Mouse (Mus musculus): ENCODE results near the gene Lrrc28.

DNA sequence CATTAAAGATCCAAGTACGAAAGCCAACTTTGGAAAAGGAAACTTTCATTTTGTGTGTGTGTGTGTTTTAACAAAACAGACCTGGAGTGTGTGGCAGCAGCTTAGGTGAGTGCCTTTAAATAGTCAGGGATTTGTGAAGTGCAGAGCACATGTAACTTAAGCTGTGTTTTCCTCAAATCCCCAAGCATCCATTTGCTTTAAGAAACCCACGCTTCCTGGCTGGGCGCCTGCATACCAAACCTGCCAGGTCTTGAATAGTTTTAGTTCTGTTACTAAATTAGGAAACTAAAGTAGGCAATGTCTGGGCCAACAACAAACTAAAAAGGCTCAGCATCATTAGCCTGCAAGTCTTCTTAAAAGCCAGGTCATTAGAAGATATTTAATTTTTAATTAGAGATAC lies 47.0 kb downstream of the Lrrc28 start:
- TF ChIP-seq CTCF (IDR thresholded peaks at IDR 0.05; ENCODE audit: low read depth) = no peak
- TF ChIP-seq EP300 (IDR thresholded peaks at IDR 0.05; ENCODE audit: low read depth) = no peak

Measured in liver, embryonic 14.5 days (tissue).